Mouse (Mus musculus) midbrain, embryonic 16.5 days (tissue): Measurements from ENCODE around the gene Txnrd2. TPM values are rescaled to one million over a fixed set of nuclear protein-coding genes. Genes with fewer than 3 reads are reported as not detected.
A peak's percentile ranks its signal among the peaks of the same experiment; 100 is the strongest.

Source experiments
- ATAC-seq: fragments of 200-750 bp; cut with Nextera tagmentation; 2 replicates; pipeline ENCODE4 v1.8.0; 2017; ENCODE audit warnings: moderate TSS enrichment
- H3K27ac ChIP-seq: fragments of 300-500 bp; sonication (generic); 2 replicates; pipeline ENCODE4 v1.5.1; 2014; ENCODE audit warnings: mild to moderate bottlenecking, low read length, mixed read lengths
- H3K27me3 ChIP-seq: fragments of 300-500 bp; sonication (generic); 2 replicates; pipeline ENCODE4 v1.6.1; 2014; ENCODE audit warnings: low read depth, low read length, mixed read lengths; ENCODE audit not compliant: control insufficient read depth, insufficient read depth
- H3K36me3 ChIP-seq: fragments of 300-500 bp; sonication (generic); 2 replicates; pipeline ENCODE4 v1.6.1; 2014; ENCODE audit warnings: mild to moderate bottlenecking, low read length, moderate library complexity, mixed read lengths; ENCODE audit not compliant: control insufficient read depth, insufficient read depth
- H3K4me1 ChIP-seq: fragments of 300-500 bp; sonication (generic); 2 replicates; pipeline ENCODE4 v1.6.1; 2014; ENCODE audit warnings: mild to moderate bottlenecking, low read length, mixed read lengths; ENCODE audit not compliant: control insufficient read depth, insufficient read depth
- H3K4me2 ChIP-seq: fragments of 300-500 bp; sonication (generic); 2 replicates; pipeline ENCODE4 v1.6.1; 2014; ENCODE audit warnings: mild to moderate bottlenecking, low read length, mixed read lengths
- H3K4me3 ChIP-seq: fragments of 300-500 bp; sonication (generic); 2 replicates; pipeline ENCODE4 v1.5.1; 2014; ENCODE audit warnings: low read depth, mild to moderate bottlenecking, low read length, moderate library complexity, mixed read lengths
- H3K9ac ChIP-seq: fragments of 300-500 bp; sonication (generic); 2 replicates; pipeline ENCODE4 v1.6.1; 2014; ENCODE audit warnings: low read depth, low read length, mixed read lengths
- H3K9me3 ChIP-seq: fragments of 300-500 bp; sonication (generic); replicated peaks from 2 replicates; pipeline ENCODE4 v1.6.1; 2014; ENCODE audit warnings: mild to moderate bottlenecking, low read length, mixed read lengths; ENCODE audit not compliant: control insufficient read depth, poor library complexity, severe bottlenecking
- WGBS: fragments of 180-500 bp; shearing (Covaris S2); extraction: QIAGEN DNeasy Blood & Tissue Kit; methylation state at CpG from one replicate; pipeline ENCODE4 v1.1.7; 2014; 5-methylcytosine and 5-hydroxymethylcytosine counted together
- polyA plus RNA-seq: library from polyadenylated mRNA; unstranded; fragments of >200 nt; fragmentation: Nextera tagmentation; extraction: Ambion mirVana; gene quantifications from 2 replicates; pipeline ENCODE4 v1.2.1, GENCODE M21; 2015

Gene Txnrd2
- polyA plus RNA-seq, 1 experiment from 2014 or later = 36.6 TPM

- no peaks in the 10 kb centered on the region for H3K27me3 ChIP-seq
- no peak for ATAC-seq
- no peak overlapping the region for H3K4me2 ChIP-seq
- WGBS = 93% methylated on average over 3 of the region's 3 CpGs
- peaks cover 2% of the 10 kb centered on the region; the same call in 1 of the 2 replicates for H3K36me3 ChIP-seq
- peaks cover 46% of the 10 kb centered on the region for H3K4me1 ChIP-seq
- no peak overlapping the region for H3K27ac ChIP-seq
- H3K9me3 ChIP-seq = no peaks in the 10 kb centered on the region
- H3K9ac ChIP-seq = no peak overlapping the region
- H3K4me3 ChIP-seq = no peak overlapping the region
Observed at GRCm38 (mm10) chr16:18391728-18392127, 34.5 kb upstream of the Txnrd2 start.

GRCm38 (mm10) chr16:18392469-18393426 lies 33.4 kb upstream of the Txnrd2 start:
- Histone ChIP-seq H3K4me3 (peak overlapping the region; percentile 74), H3K27me3 (no peaks in the 10 kb centered on the region), H3K4me2 (peak overlapping the region; percentile 69), H3K27ac (peak overlapping the region; percentile 84), H3K9ac (peak overlapping the region; percentile 88), H3K36me3 (peaks cover 11% of the 10 kb centered on the region), H3K4me1 (peaks cover 41% of the 10 kb centered on the region), H3K9me3 (no peaks in the 10 kb centered on the region)
- under 1% methylated on average over 56 of the region's 63 CpGs for WGBS
- peak; percentile 86 for ATAC-seq

- Histone ChIP-seq H3K27me3 (no peaks in the 10 kb centered on the region), H3K4me2 (peak overlapping the region; percentile 69), H3K27ac (peak overlapping the region; percentile 84), H3K4me1 (peaks cover 33% of the 10 kb centered on the region), H3K4me3 (peak overlapping the region; percentile 74), H3K36me3 (peaks cover 19% of the 10 kb centered on the region), H3K9ac (peak overlapping the region; percentile 88), H3K9me3 (no peaks in the 10 kb centered on the region)
- peak; percentile 1; the same call in 1 of the 2 replicates for ATAC-seq
- 49% methylated on average over 5 of the region's 5 CpGs for WGBS
Observed at GRCm38 (mm10) chr16:18393595-18393994, 32.6 kb upstream of the Txnrd2 start.

GRCm38 (mm10) chr16:18394056-18394455 lies 32.1 kb upstream of the Txnrd2 start:
- WGBS = 60% methylated on average over 3 of the region's 3 CpGs
- Histone ChIP-seq H3K4me2 (peak overlapping the region; percentile 69), H3K9ac (peak overlapping the region; percentile 88; the same call in 1 of the 2 replicates), H3K36me3 (peaks cover 24% of the 10 kb centered on the region), H3K4me1 (peaks cover 30% of the 10 kb centered on the region), H3K4me3 (peak overlapping the region; percentile 74; the same call in 1 of the 2 replicates), H3K27ac (no peak overlapping the region), H3K9me3 (no peaks in the 10 kb centered on the region), H3K27me3 (no peaks in the 10 kb centered on the region)
- no peak for ATAC-seq

GRCm38 (mm10) chr16:18394777-18395619 lies 31.2 kb upstream of the Txnrd2 start:
- peaks cover 32% of the 10 kb centered on the region for H3K4me1 ChIP-seq
- H3K36me3 ChIP-seq = peaks cover 31% of the 10 kb centered on the region
- H3K4me2 ChIP-seq = peak overlapping the region; percentile 21
- 11% methylated on average over 11 of the region's 11 CpGs for WGBS
- peak overlapping the region; percentile 1; the same call in 1 of the 2 replicates for H3K9ac ChIP-seq
- no peak for ATAC-seq
- no peak overlapping the region for H3K4me3 ChIP-seq
- no peaks in the 10 kb centered on the region for H3K9me3 ChIP-seq
- H3K27ac ChIP-seq = peak overlapping the region; percentile 23
- H3K27me3 ChIP-seq = no peaks in the 10 kb centered on the region

- ATAC-seq = no peak
- H3K4me3 ChIP-seq = no peak overlapping the region
- 12% methylated on average over 6 of the region's 7 CpGs for WGBS
- H3K4me2 ChIP-seq = peak overlapping the region; percentile 21
- H3K9me3 ChIP-seq = no peaks in the 10 kb centered on the region
- H3K9ac ChIP-seq = peak overlapping the region; percentile 11; the same call in 1 of the 2 replicates
- H3K27me3 ChIP-seq = no peaks in the 10 kb centered on the region
- H3K36me3 ChIP-seq = peaks cover 31% of the 10 kb centered on the region
- H3K4me1 ChIP-seq = peaks cover 37% of the 10 kb centered on the region
- peak overlapping the region; percentile 23 for H3K27ac ChIP-seq
Observed at GRCm38 (mm10) chr16:18395620-18396036, 30.6 kb upstream of the Txnrd2 start.

- Histone ChIP-seq H3K36me3 (peaks cover 31% of the 10 kb centered on the region), H3K4me1 (peaks cover 43% of the 10 kb centered on the region), H3K9ac (peak overlapping the region; percentile 11; the same call in 1 of the 2 replicates), H3K9me3 (no peaks in the 10 kb centered on the region), H3K27ac (peak overlapping the region; percentile 50), H3K27me3 (no peaks in the 10 kb centered on the region), H3K4me2 (peak overlapping the region; percentile 21; the same call in 1 of the 2 replicates), H3K4me3 (no peak overlapping the region)
- no peak for ATAC-seq
- WGBS = 50% methylated on average over 2 of the region's 2 CpGs
Observed at GRCm38 (mm10) chr16:18396201-18396600, 30.0 kb upstream of the Txnrd2 start.

GRCm38 (mm10) chr16:18396791-18397621 lies 29.2 kb upstream of the Txnrd2 start:
- H3K27me3 ChIP-seq = no peaks in the 10 kb centered on the region
- no peaks in the 10 kb centered on the region for H3K9me3 ChIP-seq
- 0 out of 2 replicates have a peak overlapping the region, but pooled peaks have one; percentile 50 for H3K27ac ChIP-seq
- ATAC-seq = no peak
- 95% methylated on average over 27 of the region's 27 CpGs for WGBS
- peaks cover 33% of the 10 kb centered on the region for H3K36me3 ChIP-seq
- H3K4me3 ChIP-seq = no peak overlapping the region
- H3K4me2 ChIP-seq = no peak overlapping the region
- no peak overlapping the region for H3K9ac ChIP-seq
- H3K4me1 ChIP-seq = peaks cover 48% of the 10 kb centered on the region
